Mouse (Mus musculus) fibroblast of lung, adult 2 months (primary cell): Measurements from ENCODE around the gene AA986860.

Source experiments
- DNase-seq: peaks from one replicate; pipeline ENCODE4 v3.0.0-alpha.2; 2011; ENCODE audit warnings: low read depth

AA986860 gene

GRCm38 (mm10) chr1:130734852-130735251 is 3.1 kb downstream of the AA986860 start:
- DNase-seq = no peak

DNA sequence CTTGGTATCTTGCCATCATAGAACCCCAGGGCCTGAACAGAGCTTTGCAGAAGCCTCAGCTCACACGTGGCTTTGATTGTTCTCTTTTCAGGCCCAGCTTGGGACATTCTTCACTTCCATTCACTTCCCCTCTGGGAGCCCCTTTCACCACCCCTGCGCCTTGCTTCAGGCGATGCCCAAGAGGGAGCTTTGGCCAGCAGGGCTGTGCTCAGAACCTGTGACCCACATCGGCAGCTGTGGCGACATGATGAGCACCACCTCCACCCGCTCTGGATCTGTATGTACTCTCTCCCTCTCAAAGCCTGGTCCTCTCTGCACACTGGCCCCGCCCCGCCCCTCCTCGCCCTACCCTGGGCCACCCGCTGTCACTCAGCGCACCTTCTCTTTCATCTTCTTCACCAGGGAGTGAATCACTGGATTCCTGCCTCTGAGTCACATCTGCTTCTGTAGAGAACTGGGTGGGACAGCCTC is 5.7 kb downstream of the AA986860 start:
- DNase-seq = no peak

DNA sequence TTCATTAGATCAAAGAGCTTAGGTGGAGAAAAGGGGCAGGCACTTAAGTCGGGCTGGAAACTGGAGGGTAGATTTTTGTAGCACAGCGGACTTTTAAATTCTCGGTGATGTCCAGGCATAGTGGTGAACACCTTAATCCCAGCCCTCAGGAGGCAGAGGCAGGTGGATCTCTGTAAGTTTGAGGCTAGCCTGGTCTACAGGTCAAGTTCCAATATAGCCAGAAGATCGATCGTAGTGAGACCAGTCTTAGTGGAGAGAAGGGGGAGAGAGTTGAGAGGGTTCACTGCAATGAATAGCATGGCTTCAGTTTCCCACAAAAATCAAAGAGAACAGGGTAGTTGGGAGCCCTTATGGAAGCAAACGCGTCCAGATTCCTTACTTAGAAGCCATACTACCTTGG is 6.1 kb downstream of the AA986860 start:
- no peak for DNase-seq

DNA sequence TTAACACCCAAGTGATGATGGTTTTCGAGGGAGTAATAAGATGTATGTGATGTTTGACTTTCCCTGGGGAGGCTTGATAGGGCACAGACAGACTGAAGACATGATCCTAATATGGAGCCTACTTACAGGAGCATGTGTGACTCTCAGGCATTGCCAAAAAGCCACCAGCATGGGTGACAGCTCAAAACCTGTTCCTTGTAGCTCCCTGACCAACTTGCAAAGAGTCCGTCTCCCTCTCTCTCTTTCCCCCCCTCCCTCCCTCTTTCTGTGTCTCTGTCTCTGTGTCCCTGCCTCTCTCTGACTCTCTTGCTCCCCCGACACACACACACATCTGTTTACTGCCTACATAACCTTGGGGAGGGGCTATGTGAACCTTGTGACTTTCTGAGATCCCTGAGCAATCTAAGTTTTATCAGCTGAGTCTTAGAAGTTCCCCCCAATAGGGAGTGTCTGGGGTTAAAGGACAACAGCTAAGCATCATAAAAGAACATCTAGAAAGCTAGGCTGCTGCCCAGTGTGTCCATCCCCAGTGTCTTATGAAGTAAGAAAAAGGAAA is 6.9 kb downstream of the AA986860 start:
- DNase-seq = no peak

DNA sequence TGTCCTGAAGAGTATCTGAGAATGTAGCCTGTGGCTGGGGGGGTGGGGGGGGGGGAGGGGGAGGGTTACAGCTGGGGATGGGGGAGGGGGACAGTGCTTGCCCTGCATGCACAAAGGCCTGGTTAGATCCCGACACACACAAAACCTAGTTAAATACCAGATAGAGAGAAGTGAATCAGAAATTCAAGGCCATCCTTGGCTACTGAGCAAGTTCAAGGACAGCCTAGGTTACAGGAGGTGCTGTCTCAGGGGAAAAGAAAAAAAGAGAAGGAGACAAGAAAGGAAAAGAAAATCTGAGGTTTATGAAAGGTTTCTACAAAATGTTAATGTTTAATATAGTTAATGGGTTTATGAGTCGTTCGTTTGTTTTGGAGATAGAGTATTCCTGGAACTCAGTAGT is 7.9 kb downstream of the AA986860 start:
- DNase-seq = no peak

- DNase-seq = no peak
Measured at GRCm38 (mm10) chr1:130740227-130740648, 8.5 kb downstream of the AA986860 start.

GRCm38 (mm10) chr1:130740781-130741720 is 9.3 kb downstream of the AA986860 start:
- DNase-seq = no peak

DNA sequence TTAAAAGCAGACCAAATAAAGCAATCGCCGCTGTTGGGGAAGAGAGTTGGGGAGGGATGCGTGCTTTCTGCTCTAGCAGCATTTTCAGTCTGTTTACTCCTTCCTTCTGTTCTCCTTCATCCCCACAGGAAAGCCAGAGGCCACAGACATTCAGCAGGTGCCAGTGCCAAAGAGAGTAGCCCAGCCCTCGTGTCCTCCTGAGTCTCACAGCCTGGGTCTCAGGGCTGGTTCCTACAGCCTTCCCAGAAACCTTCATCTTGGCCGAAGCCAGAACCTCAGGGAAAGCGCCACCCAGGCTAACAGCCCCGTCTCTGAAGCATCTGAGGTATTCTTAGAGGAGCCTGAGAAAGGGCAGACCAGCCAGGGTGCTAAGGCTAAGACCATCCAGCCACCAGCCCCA is 10.4 kb downstream of the AA986860 start:
- DNase-seq = no peak

DNA sequence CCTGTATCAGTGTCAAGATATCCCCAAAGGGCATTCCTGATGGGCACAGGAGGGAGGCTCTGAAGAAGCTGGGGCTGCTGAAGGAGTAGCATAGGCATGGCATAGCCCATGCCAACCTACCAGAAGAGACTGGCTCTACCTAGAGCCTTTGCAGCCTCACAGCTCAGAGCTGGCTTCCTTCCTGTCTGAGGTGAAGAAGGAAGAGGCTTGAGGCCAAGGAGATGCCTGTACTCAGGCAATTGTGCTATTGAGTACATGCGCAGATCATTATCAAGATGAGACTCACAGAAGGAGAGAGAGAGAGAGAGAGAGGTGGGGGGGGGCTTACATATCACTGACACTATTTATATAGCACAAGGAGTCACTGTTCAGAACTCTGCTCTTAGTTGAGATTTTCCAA is 12.0 kb downstream of the AA986860 start:
- DNase-seq = no peak

- DNase-seq = no peak
Measured at GRCm38 (mm10) chr1:130744217-130744616, 12.4 kb downstream of the AA986860 start.

GRCm38 (mm10) chr1:130744961-130745360 is 13.2 kb downstream of the AA986860 start:
- no peak for DNase-seq

DNA sequence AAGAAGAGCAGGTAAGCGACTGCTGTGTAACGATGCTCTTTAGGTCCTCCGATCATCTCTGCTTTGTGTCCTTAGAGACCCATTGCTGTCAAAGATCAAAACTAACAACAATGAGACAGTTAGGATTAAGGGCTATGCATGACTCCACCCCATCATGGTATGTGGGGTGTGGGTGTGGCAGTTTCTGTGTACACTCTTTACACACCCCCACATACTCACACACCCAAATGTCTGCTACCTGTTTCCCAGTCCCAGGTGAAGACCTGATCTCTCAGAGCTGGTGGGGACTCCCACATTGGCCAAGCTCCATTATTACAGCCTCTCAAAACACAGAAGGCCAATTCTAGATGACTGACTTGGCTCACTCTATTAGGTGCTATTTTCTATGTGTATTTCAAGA is 13.8 kb downstream of the AA986860 start:
- no peak for DNase-seq

DNA sequence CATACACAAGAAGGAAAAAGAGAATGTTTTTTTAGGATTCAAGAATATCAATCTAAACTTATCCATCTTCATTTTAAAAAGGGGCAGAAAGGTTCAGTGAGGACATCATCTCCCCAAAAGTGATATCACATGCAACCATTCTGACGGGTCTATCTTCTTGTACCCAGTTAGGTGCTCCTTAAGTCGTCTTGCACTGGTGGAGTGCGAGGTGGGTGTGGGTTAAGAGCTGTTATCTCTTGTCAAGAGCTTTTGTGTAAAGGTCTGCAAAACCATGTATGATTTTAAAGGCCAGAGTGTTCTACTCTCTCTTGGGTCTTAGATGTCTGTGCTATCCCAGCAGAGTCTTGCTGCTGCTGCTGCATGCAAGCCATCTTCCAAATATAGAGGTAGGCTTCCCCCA is 15.0 kb downstream of the AA986860 start:
- no peak for DNase-seq

GRCm38 (mm10) chr1:130759689-130760088 is 27.9 kb downstream of the AA986860 start:
- no peak for DNase-seq

GRCm38 (mm10) chr1:130761597-130761996 is 29.8 kb downstream of the AA986860 start:
- DNase-seq = no peak

DNA sequence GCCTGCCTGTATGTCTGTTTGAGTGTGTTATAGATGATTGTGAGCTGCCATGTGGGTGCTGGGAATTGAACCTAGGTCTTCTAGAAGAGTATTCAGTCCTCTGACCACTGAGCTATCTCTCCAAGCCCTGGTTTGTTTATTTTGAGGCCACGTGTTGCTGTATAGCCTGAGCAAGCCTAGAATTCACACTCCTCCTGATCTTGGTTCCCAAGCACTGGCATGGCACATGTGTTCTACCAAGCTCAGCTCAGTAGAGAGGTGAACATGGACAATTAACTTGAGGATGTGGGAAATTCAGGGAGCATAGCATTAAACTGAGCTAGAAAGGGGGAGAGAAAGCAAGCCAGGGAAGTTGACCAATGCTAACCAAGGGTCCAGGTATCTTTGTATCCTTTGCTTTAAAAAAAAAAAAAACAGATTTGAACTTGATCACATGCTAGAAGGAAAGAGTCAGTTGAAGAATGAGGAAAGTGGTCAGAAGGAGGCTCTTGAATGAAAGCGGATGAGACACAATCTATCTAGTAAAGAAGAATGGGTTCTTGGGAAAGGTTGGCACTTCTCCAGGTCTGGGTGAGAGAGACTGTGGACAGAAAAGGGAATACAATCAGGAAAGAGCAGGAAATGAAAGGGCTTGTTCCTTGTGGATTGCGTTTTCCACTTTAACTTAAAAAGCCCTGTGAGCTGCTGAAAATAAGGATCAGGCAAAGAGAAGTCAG is 30.4 kb downstream of the AA986860 start:
- DNase-seq = no peak

GRCm38 (mm10) chr1:130764027-130764461 is 32.3 kb downstream of the AA986860 start:
- no peak for DNase-seq

GRCm38 (mm10) chr1:130767066-130767465 is 35.3 kb downstream of the AA986860 start:
- DNase-seq = no peak

- DNase-seq = no peak
Measured at GRCm38 (mm10) chr1:130769925-130770324, 38.1 kb downstream of the AA986860 start.

GRCm38 (mm10) chr1:130770487-130770886 is 38.7 kb downstream of the AA986860 start:
- DNase-seq = no peak

- DNase-seq = no peak
Measured at GRCm38 (mm10) chr1:130770981-130771494, 39.3 kb downstream of the AA986860 start.

DNA sequence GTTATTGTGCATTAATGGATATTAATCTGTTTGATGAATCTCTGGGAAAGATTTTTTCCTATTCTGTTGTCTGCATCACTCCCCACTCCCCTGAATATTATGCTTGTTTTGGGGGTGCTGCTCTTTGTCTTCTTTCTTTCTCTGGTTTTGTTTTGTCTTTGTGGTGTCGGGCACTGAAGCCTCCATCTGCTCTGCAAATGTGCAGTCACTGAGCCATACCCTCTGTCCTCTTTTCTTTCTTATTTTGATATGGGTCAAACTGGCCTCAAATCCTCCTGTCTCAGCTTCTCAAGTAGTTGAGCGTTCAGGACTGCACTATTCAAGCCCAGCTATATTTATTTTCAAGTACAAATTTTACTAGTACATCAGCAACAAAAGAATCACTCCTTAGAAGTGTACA is 43.5 kb downstream of the AA986860 start:
- DNase-seq = no peak
